Mouse (Mus musculus): ENCODE data around the gene Adgrg1. TPM values are rescaled to one million over a fixed set of nuclear protein-coding genes. Genes with fewer than 3 reads are reported as not detected.

Gene Adgrg1
- 3.3 TPM for polyA plus RNA-seq (2014; fragmentation: Illumina TruSeq; extraction: RNeasy Lipid Tissue Mini Kit (QIAGEN cat#74804); ENCODE audit: low read depth, low replicate concordance)

GRCm38 (mm10) chr8:94974467-94975165 is at the start of gene Adgrg1:
Gene Adgrg1, plus strand, starts transcription at chr8:94974751.

DNA sequence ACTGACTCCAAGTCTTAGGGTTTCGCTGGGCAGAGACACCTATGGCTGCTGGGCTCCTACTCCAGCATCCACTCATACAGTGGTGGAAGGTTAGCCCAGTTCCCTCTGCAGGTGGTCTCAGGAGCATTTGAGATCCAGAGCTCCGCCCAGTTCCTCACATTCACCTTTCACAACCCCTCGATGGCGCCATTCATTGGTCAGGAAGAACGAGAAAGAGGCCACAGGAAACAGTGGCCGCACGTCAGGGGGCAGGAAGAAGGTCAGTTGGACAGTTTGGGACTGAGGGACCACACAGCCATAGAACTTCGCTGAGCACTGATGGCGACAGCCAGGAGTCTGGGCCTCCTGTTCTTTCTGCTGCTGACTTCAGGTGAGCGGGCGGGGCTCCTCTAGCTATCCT is 42.9 kb downstream of the Adgrg1 start, which contains the start of gene Adgrg3:
TSS of gene Adgrg3 (plus strand) at position 242 of the 400 bp plus-strand sequence.

GRCm38 (mm10) chr8:95054927-95055510 is 80.5 kb downstream of the Adgrg1 start, which contains the start of gene Drc7:
Gene Drc7, plus strand, starts transcription at chr8:95055103.

Other genes starting within 250 kb of the Adgrg1 start
- 1.9 TPM for gene Ccl22, start 229.2 kb upstream of the Adgrg1 start, polyA plus RNA-seq (2014; fragmentation: Illumina TruSeq; extraction: RNeasy Lipid Tissue Mini Kit (QIAGEN cat#74804); ENCODE audit: low read depth, low replicate concordance)
- gene Cx3cl1, start 202.7 kb upstream of the Adgrg1 start, polyA plus RNA-seq (2014; fragmentation: Illumina TruSeq; extraction: RNeasy Lipid Tissue Mini Kit (QIAGEN cat#74804); ENCODE audit: low read depth, low replicate concordance) = 0.35 TPM
- not detected for gene Ccl17, start 164.3 kb upstream of the Adgrg1 start, polyA plus RNA-seq (2014; fragmentation: Illumina TruSeq; extraction: RNeasy Lipid Tissue Mini Kit (QIAGEN cat#74804); ENCODE audit: low read depth, low replicate concordance)
- gene Coq9, start 136.4 kb upstream of the Adgrg1 start, polyA plus RNA-seq (2014; fragmentation: Illumina TruSeq; extraction: RNeasy Lipid Tissue Mini Kit (QIAGEN cat#74804); ENCODE audit: low read depth, low replicate concordance) = 7.5 TPM
- gene Ciapin1, start 136.4 kb upstream of the Adgrg1 start, polyA plus RNA-seq (2014; fragmentation: Illumina TruSeq; extraction: RNeasy Lipid Tissue Mini Kit (QIAGEN cat#74804); ENCODE audit: low read depth, low replicate concordance) = 11.3 TPM
- 4.5 TPM for gene Polr2c, start 117.3 kb upstream of the Adgrg1 start, polyA plus RNA-seq (2014; fragmentation: Illumina TruSeq; extraction: RNeasy Lipid Tissue Mini Kit (QIAGEN cat#74804); ENCODE audit: low read depth, low replicate concordance)
- 0.10 TPM for gene Dok4, start 98.4 kb upstream of the Adgrg1 start, polyA plus RNA-seq (2014; fragmentation: Illumina TruSeq; extraction: RNeasy Lipid Tissue Mini Kit (QIAGEN cat#74804); ENCODE audit: low read depth, low replicate concordance)
- gene Ccdc102a, start 56.7 kb upstream of the Adgrg1 start, polyA plus RNA-seq (2014; fragmentation: Illumina TruSeq; extraction: RNeasy Lipid Tissue Mini Kit (QIAGEN cat#74804); ENCODE audit: low read depth, low replicate concordance) = not detected
- not detected for gene Adgrg5, start 51.1 kb upstream of the Adgrg1 start, polyA plus RNA-seq (2014; fragmentation: Illumina TruSeq; extraction: RNeasy Lipid Tissue Mini Kit (QIAGEN cat#74804); ENCODE audit: low read depth, low replicate concordance)
- gene Adgrg3, start 42.9 kb downstream of the Adgrg1 start, polyA plus RNA-seq (2014; fragmentation: Illumina TruSeq; extraction: RNeasy Lipid Tissue Mini Kit (QIAGEN cat#74804); ENCODE audit: low read depth, low replicate concordance) = not detected
- 10.0 TPM for gene Drc7, start 80.4 kb downstream of the Adgrg1 start, polyA plus RNA-seq (2014; fragmentation: Illumina TruSeq; extraction: RNeasy Lipid Tissue Mini Kit (QIAGEN cat#74804); ENCODE audit: low read depth, low replicate concordance)
- 1.5 TPM for gene Katnb1, start 106.4 kb downstream of the Adgrg1 start, polyA plus RNA-seq (2014; fragmentation: Illumina TruSeq; extraction: RNeasy Lipid Tissue Mini Kit (QIAGEN cat#74804); ENCODE audit: low read depth, low replicate concordance)
- 0.98 TPM for gene Kifc3, start 228.1 kb downstream of the Adgrg1 start, polyA plus RNA-seq (2014; fragmentation: Illumina TruSeq; extraction: RNeasy Lipid Tissue Mini Kit (QIAGEN cat#74804); ENCODE audit: low read depth, low replicate concordance)